Mouse (Mus musculus) forebrain, embryonic 11.5 days (tissue): ENCODE measurements at regions not wholly inside any gene's neighbourhood (a gene's known extent, or its start where the extent isn't known, plus 50 kb on each side); places are given as distances from the start of the nearest gene placed in this dataset.

Source experiments
- ATAC-seq: fragments of 200-750 bp; cut with Nextera tagmentation; replicated peaks from 2 replicates; pipeline ENCODE4 v1.8.0; 2017; ENCODE audit warnings: moderate TSS enrichment; ENCODE audit not compliant: low FRiP score
- DNase-seq: peaks from one replicate; pipeline ENCODE4 v3.0.0-alpha.2; 2017; ENCODE audit warnings: low spot score
- H3K27ac ChIP-seq: fragments of 300-500 bp; sonication (generic); 2 replicates; pipeline ENCODE4 v1.5.1; 2014; ENCODE audit warnings: low read depth, low read length
- H3K27me3 ChIP-seq: fragments of 300-500 bp; sonication (generic); 2 replicates; pipeline ENCODE4 v1.6.1; 2014; ENCODE audit warnings: mild to moderate bottlenecking, low read length, mixed read lengths; ENCODE audit not compliant: control insufficient read depth, insufficient read depth
- H3K36me3 ChIP-seq: fragments of 300-500 bp; sonication (generic); 2 replicates; pipeline ENCODE4 v1.6.1; 2014; ENCODE audit warnings: mild to moderate bottlenecking, low read length, moderate library complexity, mixed read lengths; ENCODE audit not compliant: control insufficient read depth, insufficient read depth
- H3K4me1 ChIP-seq: fragments of 300-500 bp; sonication (generic); replicated peaks from 2 replicates; pipeline ENCODE4 v1.6.1; 2014; ENCODE audit warnings: low read length, mixed read lengths; ENCODE audit not compliant: control insufficient read depth, insufficient read depth
- H3K4me2 ChIP-seq: fragments of 300-500 bp; sonication (generic); 2 replicates; pipeline ENCODE4 v1.6.1; 2014; ENCODE audit warnings: low read depth, mild to moderate bottlenecking, low read length, moderate library complexity, mixed read lengths; ENCODE audit not compliant: severe bottlenecking
- H3K4me3 ChIP-seq: fragments of 300-500 bp; sonication (generic); 2 replicates; pipeline ENCODE4 v1.5.1; 2014; ENCODE audit warnings: low read depth, low read length
- H3K9ac ChIP-seq: fragments of 300-500 bp; sonication (generic); 2 replicates; pipeline ENCODE4 v1.6.1; 2014; ENCODE audit warnings: low read length
- H3K9me3 ChIP-seq: fragments of 300-500 bp; sonication (generic); 2 replicates; pipeline ENCODE4 v1.6.1; 2016; ENCODE audit warnings: low read length, mixed read lengths; ENCODE audit not compliant: control insufficient read depth
- WGBS: fragments of 180-500 bp; shearing (Covaris S2); extraction: QIAGEN DNeasy Blood & Tissue Kit; methylation state at CpG from one replicate; pipeline ENCODE4 v1.1.7; 2014; 5-methylcytosine and 5-hydroxymethylcytosine counted together

GRCm38 (mm10) chr12:92509494-92509893 lies 660.5 kb upstream of the Sel1l start:
- Histone ChIP-seq H3K4me3 (no peak overlapping the region), H3K9ac (no peak overlapping the region), H3K4me2 (no peak overlapping the region), H3K27ac (no peak overlapping the region), H3K27me3 (no peaks in the 10 kb centered on the region), H3K9me3 (no peaks in the 10 kb centered on the region), H3K4me1 (no peaks in the 10 kb centered on the region), H3K36me3 (no peaks in the 10 kb centered on the region)
- WGBS, result 85% methylated on average over 7 of the region's 7 CpGs
- ATAC-seq, result no peak
- DNase-seq, result no peak

- Histone ChIP-seq H3K36me3 (no peaks in the 10 kb centered on the region), H3K9ac (no peak overlapping the region), H3K4me1 (no peaks in the 10 kb centered on the region), H3K27ac (no peak overlapping the region), H3K9me3 (no peaks in the 10 kb centered on the region), H3K4me2 (no peak overlapping the region), H3K4me3 (no peak overlapping the region), H3K27me3 (no peaks in the 10 kb centered on the region)
- ATAC-seq, result no peak
- DNase-seq, result no peak
- WGBS, result 91% methylated on average over 5 of the region's 5 CpGs
Measured at GRCm38 (mm10) chr12:92508796-92509489, 660.0 kb upstream of the Sel1l start.

GRCm38 (mm10) chr12:92483984-92484383 lies 635.0 kb upstream of the Sel1l start:
- no peak for ATAC-seq
- Histone ChIP-seq H3K4me1 (no peaks in the 10 kb centered on the region), H3K27me3 (no peaks in the 10 kb centered on the region), H3K4me3 (no peak overlapping the region), H3K36me3 (no peaks in the 10 kb centered on the region), H3K9ac (no peak overlapping the region), H3K9me3 (no peaks in the 10 kb centered on the region), H3K27ac (no peak overlapping the region), H3K4me2 (no peak overlapping the region)
- DNase-seq, result no peak
- 94% methylated on average over 1 of the region's 1 CpGs for WGBS

- Histone ChIP-seq H3K9ac (no peak overlapping the region), H3K9me3 (no peaks in the 10 kb centered on the region), H3K4me1 (no peaks in the 10 kb centered on the region), H3K4me2 (no peak overlapping the region), H3K36me3 (no peaks in the 10 kb centered on the region), H3K4me3 (no peak overlapping the region), H3K27ac (no peak overlapping the region), H3K27me3 (no peaks in the 10 kb centered on the region)
- WGBS, result 38% methylated on average over 4 of the region's 4 CpGs
- ATAC-seq, result peak; percentile 46
- DNase-seq, result no peak
Measured at GRCm38 (mm10) chr12:92474293-92475062, 625.5 kb upstream of the Sel1l start.

GRCm38 (mm10) chr12:92451110-92451818 lies 602.3 kb upstream of the Sel1l start:
- Histone ChIP-seq H3K4me2 (no peak overlapping the region), H3K4me3 (no peak overlapping the region), H3K27me3 (no peaks in the 10 kb centered on the region), H3K4me1 (no peaks in the 10 kb centered on the region), H3K9ac (no peak overlapping the region), H3K36me3 (no peaks in the 10 kb centered on the region), H3K9me3 (no peaks in the 10 kb centered on the region), H3K27ac (no peak overlapping the region)
- ATAC-seq (no peak), DNase-seq (no peak)
- 85% methylated on average over 6 of the region's 6 CpGs for WGBS

GRCm38 (mm10) chr12:92418458-92418857 lies 569.5 kb upstream of the Sel1l start:
- Histone ChIP-seq H3K9ac (no peak overlapping the region), H3K4me3 (no peak overlapping the region), H3K27me3 (no peaks in the 10 kb centered on the region), H3K9me3 (no peaks in the 10 kb centered on the region), H3K4me2 (no peak overlapping the region), H3K27ac (no peak overlapping the region), H3K4me1 (no peaks in the 10 kb centered on the region), H3K36me3 (no peaks in the 10 kb centered on the region)
- ATAC-seq (no peak), DNase-seq (no peak)
- WGBS, result 70% methylated on average over 4 of the region's 4 CpGs

GRCm38 (mm10) chr12:92405506-92405905 lies 556.5 kb upstream of the Sel1l start:
- no peaks in the 10 kb centered on the region for H3K9me3 ChIP-seq
- no peak for DNase-seq
- H3K4me1 ChIP-seq, result no peaks in the 10 kb centered on the region
- no peak overlapping the region for H3K4me2 ChIP-seq
- H3K27me3 ChIP-seq, result no peaks in the 10 kb centered on the region
- no peak overlapping the region for H3K4me3 ChIP-seq
- H3K9ac ChIP-seq, result no peak overlapping the region
- H3K36me3 ChIP-seq, result no peaks in the 10 kb centered on the region
- no peak overlapping the region for H3K27ac ChIP-seq
- ATAC-seq, result no peak

- H3K4me1 ChIP-seq, result no peaks in the 10 kb centered on the region
- ATAC-seq, result no peak
- DNase-seq, result no peak
- no peak overlapping the region for H3K4me2 ChIP-seq
- H3K36me3 ChIP-seq, result no peaks in the 10 kb centered on the region
- no peak overlapping the region for H3K4me3 ChIP-seq
- no peaks in the 10 kb centered on the region for H3K27me3 ChIP-seq
- WGBS, result 57% methylated on average over 1 of the region's 1 CpGs
- H3K9ac ChIP-seq, result no peak overlapping the region
- no peaks in the 10 kb centered on the region for H3K9me3 ChIP-seq
- no peak overlapping the region for H3K27ac ChIP-seq
Measured at GRCm38 (mm10) chr12:92400987-92401386, 552.0 kb upstream of the Sel1l start.
